In the genomic region with DNA sequence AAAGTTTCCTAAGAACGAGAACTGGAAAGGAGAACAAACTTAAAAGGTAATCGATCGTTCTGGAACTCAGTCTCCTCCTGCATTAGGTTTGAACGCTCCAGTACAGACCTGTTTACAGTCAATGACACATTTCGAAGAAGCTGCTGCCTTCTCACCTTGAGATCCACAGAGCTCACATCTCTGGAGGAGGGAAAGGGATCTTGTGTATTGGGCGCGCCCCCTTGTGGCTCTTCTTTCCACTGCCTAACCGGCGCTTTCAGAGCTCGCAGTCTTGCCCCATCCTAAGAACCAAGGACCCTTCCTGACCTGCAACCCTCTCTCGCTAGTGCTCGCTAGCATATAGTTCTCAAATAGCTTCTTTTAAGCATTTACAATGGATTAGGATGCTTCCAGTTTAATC, we compare ENCODE assay signal across 8 mouse cellular contexts. TPM values are rescaled to one million over a fixed set of nuclear protein-coding genes. Genes with fewer than 3 reads are reported as not detected.
A peak's percentile ranks its signal among the peaks of the same experiment; 100 is the strongest.
DNase-seq lines count a peak whose midpoint lies in the region; ATAC-seq lines count a peak whose summit lies in the region.

No protein-coding gene starts in this region.

- H3K9ac ChIP-seq in hindbrain, embryonic 16.5 days (ENCODE audit: low read depth, low read length), result no peak overlapping the region

- no peaks in the 10 kb centered on the region for H3K36me3 ChIP-seq in hindbrain, embryonic 16.5 days (ENCODE audit: control insufficient read depth, insufficient read depth, low read length)

- ATAC-seq in hindbrain, embryonic 16.5 days, result peak; percentile 74

- peak; percentile 90 for DNase-seq in NIH3T3 (ENCODE audit: low read depth)
- DNase-seq in cerebellum, postnatal 14 days, result peak; percentile 91 to 93
- DNase-seq in gastrocnemius, adult 18-20 months (ENCODE audit: low spot score), result peak; percentile 73
- peak; percentile 64 for DNase-seq in left cerebral cortex, adult 11 months (ENCODE audit: low spot score)
- DNase-seq in lung, postnatal 4 days, result peak; percentile 58 to 77
- peak; percentile 57 for DNase-seq in retina, postnatal 7 days (ENCODE audit: low read depth, low spot score)
- DNase-seq in urinary bladder, adult 18-20 months (ENCODE audit: low spot score in 2 of 2), result peak; percentile 50 to 73

- H3K4me2 ChIP-seq in hindbrain, embryonic 16.5 days (ENCODE audit: low read length), result peak overlapping the region; percentile 53

- H3K4me3 ChIP-seq in hindbrain, embryonic 16.5 days (ENCODE audit: low read length), result no peak overlapping the region

- H3K9me3 ChIP-seq in hindbrain, embryonic 16.5 days (ENCODE audit: control insufficient read depth, low read length), result no peaks in the 10 kb centered on the region

- H3K4me1 ChIP-seq in hindbrain, embryonic 16.5 days (ENCODE audit: control insufficient read depth, insufficient read depth, low read depth, low read length), result peaks cover 3% of the 10 kb centered on the region

- WGBS in hindbrain, embryonic 16.5 days, result 12% methylated on average over 12 of the region's 12 CpGs

- H3K27me3 ChIP-seq in hindbrain, embryonic 16.5 days (replicated peaks; ENCODE audit: control insufficient read depth, insufficient read depth, low read length), result no peaks in the 10 kb centered on the region

- no peak overlapping the region for H3K27ac ChIP-seq in hindbrain, embryonic 16.5 days (ENCODE audit: low read depth, low read length)

RNA-seq across cellular contexts. Expression of a gene that starts 8.1 kb away (rescaled TPM):
- total RNA-seq in gastrocnemius, adult 18-20 months (2021), result not detected
- polyA plus RNA-seq in hindbrain, embryonic 16.5 days (2015; fragmentation: Nextera tagmentation; extraction: Ambion mirVana), result 295 and 377 TPM in 2 replicates

RNA-seq across cellular contexts. Expression of a gene that starts 33.4 kb away (rescaled TPM):
- total RNA-seq in gastrocnemius, adult 18-20 months (2021), result not detected
- polyA plus RNA-seq in hindbrain, embryonic 16.5 days (2015; fragmentation: Nextera tagmentation; extraction: Ambion mirVana), result 0.12 TPM in 1 of 2 replicates, not detected in the other
